Mouse (Mus musculus) heart, postnatal 14 days (tissue): Measurements from ENCODE around the gene Fndc3a. TPM values are rescaled to one million over a fixed set of nuclear protein-coding genes. Genes with fewer than 3 reads are reported as not detected.

ENCODE experiments used
- total RNA-seq, 2 experiments: library from RNA; stranded (reverse); gene quantifications; 2 replicates each; pipeline ENCODE4 v1.2.3; 2021

Gene Fndc3a
- total RNA-seq, 2 experiments from 2014 or later: 14.2 to 18.4 TPM

Other genes with a start within 250 kb of the Fndc3a start
- not detected for gene Gm9195, start 218.2 kb downstream of the Fndc3a start, total RNA-seq